Mouse (Mus musculus) stomach, embryonic 15.5 days (tissue): ENCODE data around the gene Il16. TPM values are rescaled to one million over a fixed set of nuclear protein-coding genes. Genes with fewer than 3 reads are reported as not detected.

ENCODE experiments used
- ATAC-seq: fragments of 200-750 bp; cut with Nextera tagmentation; 2 replicates; pipeline ENCODE4 v1.8.0; 2017; ENCODE audit warnings: low read depth, moderate number of reproducible peaks, moderate TSS enrichment; ENCODE audit not compliant: insufficient read depth, low FRiP score
- H3K27ac ChIP-seq: fragments of 300-500 bp; sonication (generic); 2 replicates; pipeline ENCODE4 v1.5.1; 2015; ENCODE audit warnings: mild to moderate bottlenecking, inconsistent platforms
- H3K27me3 ChIP-seq: fragments of 300-500 bp; sonication (generic); replicated peaks from 2 replicates; pipeline ENCODE4 v1.6.1; 2015; ENCODE audit warnings: inconsistent platforms
- H3K36me3 ChIP-seq: fragments of 300-500 bp; sonication (generic); 2 replicates; pipeline ENCODE4 v1.6.1; 2015; ENCODE audit warnings: inconsistent platforms
- H3K4me1 ChIP-seq: fragments of 300-500 bp; sonication (generic); 2 replicates; pipeline ENCODE4 v1.6.1; 2015; ENCODE audit warnings: inconsistent platforms
- H3K4me2 ChIP-seq: fragments of 300-500 bp; sonication (generic); 2 replicates; pipeline ENCODE4 v1.6.1; 2015; ENCODE audit warnings: mild to moderate bottlenecking, inconsistent platforms
- H3K4me3 ChIP-seq: fragments of 300-500 bp; sonication (generic); replicated peaks from 2 replicates; pipeline ENCODE4 v1.5.1; 2015; ENCODE audit warnings: inconsistent platforms
- H3K9ac ChIP-seq: fragments of 300-500 bp; sonication (generic); 2 replicates; pipeline ENCODE4 v1.6.1; 2015; ENCODE audit warnings: inconsistent platforms
- H3K9me3 ChIP-seq: fragments of 300-500 bp; sonication (generic); 2 replicates; pipeline ENCODE4 v1.6.1; 2016; ENCODE audit warnings: inconsistent platforms
- WGBS: fragments of 180-500 bp; shearing (Covaris S2); methylation state at CpG from one replicate; pipeline ENCODE4 v1.1.7; 2015; 5-methylcytosine and 5-hydroxymethylcytosine counted together
- polyA plus RNA-seq: library from polyadenylated mRNA; unstranded; fragments of >200 nt; fragmentation: Nextera tagmentation; extraction: Ambion mirVana; gene quantifications from 2 replicates; pipeline ENCODE4 v1.2.1, GENCODE M21; 2015

Gene Il16
- polyA plus RNA-seq, 1 experiment from 2014 or later = 5.5 TPM

GRCm38 (mm10) chr7:83734246-83734645 is 11.3 kb downstream of the Il16 start:
- Histone ChIP-seq H3K4me1 (peaks cover 12% of the 10 kb centered on the region; the same call in 1 of the 2 replicates), H3K36me3 (no peaks in the 10 kb centered on the region), H3K4me3 (no peak overlapping the region), H3K27me3 (no peaks in the 10 kb centered on the region), H3K9me3 (no peaks in the 10 kb centered on the region), H3K4me2 (no peak overlapping the region), H3K9ac (no peak overlapping the region), H3K27ac (no peak overlapping the region)
- WGBS = 81% methylated on average over 3 of the region's 3 CpGs
- ATAC-seq = no peak

DNA sequence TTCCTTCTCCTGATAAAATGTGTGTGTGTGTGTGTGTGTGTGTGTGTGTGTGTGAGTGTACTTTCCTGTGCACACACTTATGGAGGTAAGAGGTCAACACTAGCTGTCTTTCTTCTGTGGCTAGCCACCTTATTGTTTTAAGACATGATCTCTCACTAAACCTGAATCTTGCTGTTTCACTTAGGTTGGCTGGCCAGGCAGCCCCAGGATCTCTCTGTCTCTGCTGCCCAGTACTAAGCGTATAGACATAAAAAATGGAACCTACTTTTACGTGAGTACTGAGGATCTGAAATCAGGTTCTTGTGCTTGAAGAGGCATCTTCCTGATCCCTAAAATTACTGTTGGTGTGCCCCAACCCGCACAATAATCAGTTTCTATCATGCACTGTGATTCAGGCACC is 12.7 kb downstream of the Il16 start:
- Histone ChIP-seq H3K4me3 (no peak overlapping the region), H3K4me1 (peaks cover 3% of the 10 kb centered on the region; the same call in 1 of the 2 replicates), H3K9me3 (no peaks in the 10 kb centered on the region), H3K27ac (no peak overlapping the region), H3K9ac (no peak overlapping the region), H3K4me2 (no peak overlapping the region), H3K36me3 (no peaks in the 10 kb centered on the region), H3K27me3 (no peaks in the 10 kb centered on the region)
- ATAC-seq = no peak
- WGBS = 91% methylated on average over 3 of the region's 3 CpGs

DNA sequence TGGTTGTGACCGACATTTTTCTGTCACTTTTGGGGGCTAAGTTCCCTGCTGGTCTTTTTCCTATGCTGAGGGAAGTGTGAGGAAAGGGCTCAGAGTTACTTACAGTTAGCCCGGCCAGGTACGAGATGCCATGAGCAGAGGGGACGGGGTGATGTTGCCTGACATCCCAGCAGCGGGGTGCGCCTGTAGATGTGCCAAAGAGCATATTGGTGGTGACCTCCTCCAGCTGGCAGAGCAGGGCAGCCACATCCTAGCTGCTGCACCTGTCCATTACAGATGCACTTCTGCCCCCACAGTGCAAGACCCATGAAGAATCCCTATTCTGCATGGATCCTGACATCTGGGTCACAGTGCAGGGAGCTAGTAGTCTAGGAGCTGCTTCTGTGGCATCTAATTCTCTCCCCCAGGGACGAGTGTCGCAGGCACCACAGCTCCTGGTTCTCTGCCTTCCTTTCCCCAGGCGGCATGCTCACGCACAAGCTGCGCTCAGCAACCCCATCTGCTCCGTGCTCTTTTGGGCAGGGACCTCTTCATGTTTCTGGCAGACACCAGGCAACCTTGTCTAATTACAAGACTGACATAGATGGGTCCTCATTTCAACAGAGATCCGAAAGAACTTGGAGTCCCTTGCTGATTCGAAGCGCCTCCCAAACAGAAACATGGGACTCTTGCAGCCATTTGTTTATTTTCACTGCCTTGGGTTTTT is 13.4 kb downstream of the Il16 start:
- no peaks in the 10 kb centered on the region for H3K27me3 ChIP-seq
- H3K4me3 ChIP-seq = no peak overlapping the region
- no peak overlapping the region for H3K4me2 ChIP-seq
- H3K9me3 ChIP-seq = no peaks in the 10 kb centered on the region
- WGBS = 78% methylated on average over 15 of the region's 15 CpGs
- no peaks in the 10 kb centered on the region for H3K36me3 ChIP-seq
- H3K4me1 ChIP-seq = no peaks in the 10 kb centered on the region
- ATAC-seq = no peak
- no peak overlapping the region for H3K9ac ChIP-seq
- H3K27ac ChIP-seq = no peak overlapping the region

GRCm38 (mm10) chr7:83731297-83731696 is 14.2 kb downstream of the Il16 start:
- 70% methylated on average over 6 of the region's 6 CpGs for WGBS
- no peaks in the 10 kb centered on the region for H3K9me3 ChIP-seq
- H3K4me3 ChIP-seq = no peak overlapping the region
- no peak overlapping the region for H3K9ac ChIP-seq
- ATAC-seq = no peak
- H3K36me3 ChIP-seq = no peaks in the 10 kb centered on the region
- H3K27me3 ChIP-seq = no peaks in the 10 kb centered on the region
- H3K4me1 ChIP-seq = no peaks in the 10 kb centered on the region
- no peak overlapping the region for H3K27ac ChIP-seq
- no peak overlapping the region for H3K4me2 ChIP-seq

GRCm38 (mm10) chr7:83726936-83727632 is 18.4 kb downstream of the Il16 start:
- Histone ChIP-seq H3K9ac (no peak overlapping the region), H3K4me1 (no peaks in the 10 kb centered on the region), H3K27ac (no peak overlapping the region), H3K4me2 (no peak overlapping the region), H3K4me3 (no peak overlapping the region), H3K36me3 (no peaks in the 10 kb centered on the region), H3K9me3 (no peaks in the 10 kb centered on the region), H3K27me3 (no peaks in the 10 kb centered on the region)
- no peak for ATAC-seq
- WGBS = 60% methylated on average over 5 of the region's 5 CpGs

GRCm38 (mm10) chr7:83725801-83726200 is 19.7 kb downstream of the Il16 start:
- H3K9ac ChIP-seq = no peak overlapping the region
- H3K36me3 ChIP-seq = no peaks in the 10 kb centered on the region
- no peaks in the 10 kb centered on the region for H3K4me1 ChIP-seq
- no peak overlapping the region for H3K4me3 ChIP-seq
- no peak overlapping the region for H3K4me2 ChIP-seq
- ATAC-seq = no peak
- H3K27ac ChIP-seq = no peak overlapping the region
- H3K27me3 ChIP-seq = no peaks in the 10 kb centered on the region
- H3K9me3 ChIP-seq = no peaks in the 10 kb centered on the region

- Histone ChIP-seq H3K27me3 (no peaks in the 10 kb centered on the region), H3K4me3 (no peak overlapping the region), H3K4me2 (no peak overlapping the region), H3K27ac (no peak overlapping the region), H3K36me3 (no peaks in the 10 kb centered on the region), H3K4me1 (no peaks in the 10 kb centered on the region), H3K9ac (no peak overlapping the region), H3K9me3 (no peaks in the 10 kb centered on the region)
- WGBS = 56% methylated on average over 2 of the region's 2 CpGs
- no peak for ATAC-seq
These were observed 21.0 kb downstream of the Il16 start for GRCm38 (mm10) chr7:83724541-83724940.

GRCm38 (mm10) chr7:83723954-83724353 is 21.6 kb downstream of the Il16 start:
- Histone ChIP-seq H3K36me3 (no peaks in the 10 kb centered on the region), H3K27me3 (no peaks in the 10 kb centered on the region), H3K9ac (no peak overlapping the region), H3K27ac (no peak overlapping the region), H3K4me2 (no peak overlapping the region), H3K4me3 (no peak overlapping the region), H3K4me1 (no peaks in the 10 kb centered on the region), H3K9me3 (no peaks in the 10 kb centered on the region)
- no peak for ATAC-seq

DNA sequence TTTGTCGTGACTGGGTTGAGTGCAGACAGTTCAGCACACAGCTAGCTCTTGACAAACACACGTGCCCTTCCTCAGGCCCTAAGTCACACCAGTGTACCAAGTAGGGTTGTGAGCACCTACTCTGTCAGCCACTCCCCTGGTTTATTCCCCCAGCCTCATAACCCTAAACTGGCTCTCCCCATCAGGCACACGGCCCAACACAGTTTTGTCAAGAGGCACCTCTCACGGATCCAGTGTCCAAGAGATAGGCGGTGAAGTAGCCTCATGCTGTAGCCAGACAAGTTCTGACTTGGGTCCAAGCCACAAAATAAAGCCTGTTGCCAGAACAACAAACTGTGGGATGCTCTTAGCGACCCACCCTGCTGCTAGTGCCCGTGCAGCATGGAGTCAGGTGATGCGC is 22.3 kb downstream of the Il16 start:
- no peak overlapping the region for H3K27ac ChIP-seq
- H3K9ac ChIP-seq = no peak overlapping the region
- ATAC-seq = no peak
- H3K27me3 ChIP-seq = no peaks in the 10 kb centered on the region
- no peak overlapping the region for H3K4me3 ChIP-seq
- H3K4me1 ChIP-seq = no peaks in the 10 kb centered on the region
- H3K4me2 ChIP-seq = no peak overlapping the region
- H3K36me3 ChIP-seq = no peaks in the 10 kb centered on the region
- H3K9me3 ChIP-seq = no peaks in the 10 kb centered on the region
- 84% methylated on average over 8 of the region's 8 CpGs for WGBS

- WGBS = 85% methylated on average over 14 of the region's 14 CpGs
- Histone ChIP-seq H3K27me3 (no peaks in the 10 kb centered on the region), H3K9me3 (no peaks in the 10 kb centered on the region), H3K27ac (no peak overlapping the region), H3K9ac (no peak overlapping the region), H3K36me3 (no peaks in the 10 kb centered on the region), H3K4me2 (no peak overlapping the region), H3K4me3 (no peak overlapping the region), H3K4me1 (no peaks in the 10 kb centered on the region)
- no peak for ATAC-seq
These were observed 23.0 kb downstream of the Il16 start for GRCm38 (mm10) chr7:83722485-83722884.

GRCm38 (mm10) chr7:83720231-83720630 is 25.3 kb downstream of the Il16 start:
- Histone ChIP-seq H3K4me3 (no peak overlapping the region), H3K27ac (no peak overlapping the region), H3K27me3 (no peaks in the 10 kb centered on the region), H3K36me3 (no peaks in the 10 kb centered on the region), H3K4me2 (no peak overlapping the region), H3K4me1 (no peaks in the 10 kb centered on the region), H3K9ac (no peak overlapping the region), H3K9me3 (no peaks in the 10 kb centered on the region)
- no peak for ATAC-seq
- WGBS = 71% methylated on average over 8 of the region's 8 CpGs

- no peaks in the 10 kb centered on the region for H3K36me3 ChIP-seq
- ATAC-seq = 0 out of 2 replicates have a peak, but pooled peaks have one; percentile 18
- H3K4me3 ChIP-seq = no peak overlapping the region
- no peaks in the 10 kb centered on the region for H3K27me3 ChIP-seq
- 68% methylated on average over 5 of the region's 5 CpGs for WGBS
- no peak overlapping the region for H3K9ac ChIP-seq
- no peak overlapping the region for H3K4me2 ChIP-seq
- H3K27ac ChIP-seq = no peak overlapping the region
- no peaks in the 10 kb centered on the region for H3K4me1 ChIP-seq
- no peaks in the 10 kb centered on the region for H3K9me3 ChIP-seq
These were observed 28.4 kb downstream of the Il16 start for GRCm38 (mm10) chr7:83717021-83717725.
